Mouse (Mus musculus) thymus, postnatal 25 days (tissue): ENCODE measurements around the gene Gm20721.

Experiments used
- DNase-seq: peaks from one replicate; pipeline ENCODE4 v3.0.0; 2022

Gm20721 gene

GRCm38 (mm10) chr2:174295900-174296465, 50.5 kb downstream of the Gm20721 start:
- DNase-seq, result no peak

- DNase-seq, result peak; percentile 86
These were observed 51.2 kb downstream of the Gm20721 start for GRCm38 (mm10) chr2:174295175-174295899.

DNA sequence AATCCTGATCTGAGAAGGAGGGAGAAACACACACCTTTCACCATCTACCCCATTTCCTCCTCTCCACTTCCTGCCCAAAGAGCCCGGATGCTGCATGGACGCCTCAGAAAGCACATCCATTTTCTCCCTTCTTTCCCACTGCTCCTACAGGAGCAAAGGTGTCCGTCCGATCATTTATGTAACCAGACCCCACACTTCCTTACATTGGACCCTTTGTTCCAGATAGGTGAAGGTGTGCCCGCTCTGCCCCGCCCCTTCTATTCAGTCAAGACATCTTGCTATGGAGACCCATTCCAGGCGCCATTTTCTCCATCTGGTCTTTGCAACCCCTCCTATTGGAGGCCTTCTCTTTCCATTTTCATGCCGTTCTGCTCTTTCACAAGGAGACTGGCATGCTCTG, 52.1 kb downstream of the Gm20721 start:
- DNase-seq, result no peak

DNA sequence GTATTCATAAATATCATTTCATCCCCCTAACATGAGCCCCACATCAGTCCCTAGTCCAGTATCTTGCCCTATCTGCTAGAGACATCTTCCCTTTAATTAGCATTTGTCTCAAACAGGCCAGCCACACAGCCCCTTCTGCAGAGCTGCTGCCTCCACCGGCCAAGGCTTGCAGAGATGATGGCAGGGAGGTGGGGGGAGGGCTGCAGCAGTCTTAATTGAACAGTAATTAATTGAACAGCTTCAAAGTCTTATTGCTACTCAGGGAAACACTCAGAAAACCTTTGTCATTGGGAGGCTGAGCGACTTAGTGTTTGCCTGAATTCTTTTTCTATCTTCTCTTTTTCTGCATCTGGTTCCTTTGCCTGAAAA, 54.9 kb downstream of the Gm20721 start:
- no peak for DNase-seq

GRCm38 (mm10) chr2:174291029-174291661, 55.4 kb downstream of the Gm20721 start:
- DNase-seq, result no peak

DNA sequence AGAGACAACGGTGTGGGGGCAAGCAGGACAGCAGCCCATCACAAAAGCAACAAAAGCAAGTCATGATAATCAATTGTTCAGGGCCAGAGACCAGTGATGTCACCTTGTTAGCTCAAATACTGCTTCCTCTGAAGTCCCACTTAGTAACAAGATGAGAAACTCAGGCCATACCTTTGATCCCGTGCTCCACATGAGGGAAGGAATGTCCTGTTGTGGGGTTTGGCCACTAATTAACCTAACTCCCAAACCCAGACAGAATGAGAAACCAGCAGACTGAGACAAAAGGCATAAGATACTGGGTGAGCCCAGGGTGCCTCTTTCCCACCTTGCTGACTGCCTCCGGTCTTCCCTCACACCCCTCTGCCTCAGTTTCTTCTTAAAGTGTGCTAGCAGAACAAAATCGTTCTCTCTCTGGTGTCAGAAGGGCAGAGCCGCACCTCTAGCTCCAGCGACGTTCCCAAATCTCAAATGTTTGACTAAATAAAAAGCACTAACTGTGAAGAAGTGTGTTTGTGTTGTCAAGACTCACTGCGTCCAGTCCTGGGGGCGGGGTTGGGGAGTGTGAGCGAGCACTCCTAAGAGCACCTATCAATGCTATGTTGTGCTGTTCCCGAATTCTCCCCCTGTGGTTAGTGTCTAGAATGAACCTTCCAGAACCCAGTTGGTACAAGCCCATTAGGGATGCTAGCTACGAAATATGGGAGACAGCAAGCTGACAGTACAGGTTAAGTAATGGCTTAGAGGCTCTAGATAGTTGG, 57.7 kb downstream of the Gm20721 start:
- DNase-seq, result no peak

DNA sequence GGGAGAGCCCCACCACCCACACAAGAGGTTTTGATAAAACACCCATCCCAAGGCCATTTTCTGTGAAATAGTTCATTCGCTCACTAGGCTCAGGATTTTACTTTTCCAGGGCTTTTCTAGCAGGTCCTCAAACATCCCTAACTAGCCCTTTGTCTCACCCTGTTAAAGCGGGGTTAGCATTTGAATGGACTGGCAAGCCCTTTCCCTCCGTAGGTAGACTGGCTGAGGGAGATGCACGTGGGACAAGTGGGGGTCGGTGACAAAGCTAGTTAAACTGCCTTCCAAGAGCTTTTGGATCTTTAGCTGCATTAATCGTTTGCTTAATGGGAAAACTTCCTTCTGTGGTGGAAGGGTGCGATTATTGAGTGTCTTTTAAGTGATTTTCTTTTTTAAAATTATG, 58.6 kb downstream of the Gm20721 start:
- no peak for DNase-seq

DNA sequence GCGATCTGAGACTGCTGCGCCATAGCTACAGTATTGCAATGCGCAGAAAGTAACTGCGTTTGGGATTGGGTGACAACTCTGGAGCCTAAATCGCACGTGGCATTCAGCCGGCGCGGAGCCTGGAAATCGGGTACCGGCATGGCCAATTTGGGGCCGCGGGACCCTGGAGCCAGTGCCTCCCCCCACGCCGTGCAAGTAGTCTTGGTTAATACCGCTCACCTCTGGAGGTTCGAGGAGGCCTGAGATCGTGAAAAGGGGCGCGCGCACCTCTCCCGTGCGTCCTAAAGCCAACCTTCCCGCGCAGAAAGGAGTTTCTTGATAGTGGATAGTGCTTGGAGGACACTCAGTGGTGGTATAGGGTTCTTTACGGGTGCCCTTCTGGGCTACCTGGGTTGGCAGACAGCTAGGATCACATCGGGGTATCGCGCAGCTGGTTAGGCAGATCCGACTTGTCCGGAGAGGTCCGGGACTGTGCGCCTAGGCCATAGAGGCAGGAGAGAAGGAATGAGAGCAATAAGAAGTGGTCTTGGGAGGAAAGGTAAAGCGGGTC, 60.5 kb downstream of the Gm20721 start:
- DNase-seq, result no peak

GRCm38 (mm10) chr2:174284807-174285457, 61.6 kb downstream of the Gm20721 start:
- DNase-seq, result no peak

DNA sequence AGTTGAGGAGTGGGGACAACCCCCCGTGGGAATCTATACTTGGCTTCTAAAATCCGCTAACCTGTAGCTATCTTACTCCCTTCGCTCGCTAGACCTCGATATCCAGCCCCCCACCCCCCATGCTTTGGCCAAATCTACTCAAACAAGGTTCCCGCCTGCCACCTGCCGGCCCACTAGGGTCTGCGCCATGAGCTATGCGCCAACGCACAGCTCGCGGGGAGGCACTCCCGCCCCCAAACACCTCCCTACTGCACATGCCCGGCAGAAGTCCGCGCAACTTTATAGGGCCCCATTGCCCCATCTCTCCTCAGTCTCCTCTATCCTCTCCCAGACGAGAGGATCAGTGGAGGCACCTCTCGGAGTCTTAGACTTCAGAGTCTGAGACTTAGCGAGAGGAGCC, 62.5 kb downstream of the Gm20721 start, which contains the start of gene Gnas:
Gene Gnas (plus strand): TSS at position 310 of the 400 bp plus-strand sequence.
- DNase-seq, result peak; percentile 32

- DNase-seq, result no peak
These were observed 63.2 kb downstream of the Gm20721 start for GRCm38 (mm10) chr2:174283341-174283740.
